Mouse (Mus musculus) kidney, adult 8-10 months (tissue): ENCODE results near the gene Cnn2.

ENCODE experiments used
- DNase-seq, 2 experiments: peaks; one replicate each; pipeline ENCODE4 v3.0.0; 2022

Gene Cnn2

DNA sequence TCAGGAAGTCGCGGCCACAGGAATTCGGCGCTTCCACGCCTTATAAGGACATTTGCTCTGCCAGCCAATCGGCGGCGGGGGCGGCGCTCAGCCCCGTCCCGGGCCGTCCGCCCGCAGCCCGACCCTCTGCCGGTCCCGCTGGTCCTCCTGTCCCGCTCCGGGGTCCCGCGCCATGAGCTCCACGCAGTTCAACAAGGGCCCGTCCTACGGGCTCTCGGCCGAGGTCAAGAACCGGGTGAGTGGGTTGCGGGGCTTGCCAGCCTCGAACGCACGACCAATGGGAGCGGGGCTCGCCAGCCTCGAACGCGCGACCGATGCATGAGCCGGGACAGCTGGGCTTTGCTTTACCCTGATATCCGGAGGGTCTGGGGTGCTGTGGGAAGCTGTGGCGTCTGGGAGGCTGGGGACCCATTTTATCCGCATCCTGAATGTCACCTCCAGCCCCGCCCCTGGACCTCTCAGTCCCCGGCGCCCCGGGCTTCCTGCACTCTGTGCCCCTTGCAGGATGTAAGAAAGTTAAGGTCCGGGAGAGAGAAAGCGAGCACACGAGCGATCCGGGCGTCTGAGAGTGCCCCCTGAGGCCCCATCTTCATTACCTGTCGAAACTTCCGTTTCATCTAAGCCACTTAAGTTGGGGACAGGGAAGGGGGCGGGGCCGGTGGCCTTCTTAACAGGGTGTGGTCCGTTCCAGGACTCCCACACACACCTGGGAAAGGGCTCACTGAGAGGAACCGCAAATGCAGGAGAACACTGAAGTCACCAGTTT, at the start of gene Cnn2:
Gene Cnn2, plus strand, starts transcription at position 79 of the 766 bp plus-strand sequence.
- peak; percentile 48 to 57 for DNase-seq

- DNase-seq = no peak
Observed at GRCm38 (mm10) chr10:79940749-79941148, 47.6 kb upstream of the Cnn2 start.

- no peak for DNase-seq
Observed at GRCm38 (mm10) chr10:79942988-79943387, 45.4 kb upstream of the Cnn2 start.

DNA sequence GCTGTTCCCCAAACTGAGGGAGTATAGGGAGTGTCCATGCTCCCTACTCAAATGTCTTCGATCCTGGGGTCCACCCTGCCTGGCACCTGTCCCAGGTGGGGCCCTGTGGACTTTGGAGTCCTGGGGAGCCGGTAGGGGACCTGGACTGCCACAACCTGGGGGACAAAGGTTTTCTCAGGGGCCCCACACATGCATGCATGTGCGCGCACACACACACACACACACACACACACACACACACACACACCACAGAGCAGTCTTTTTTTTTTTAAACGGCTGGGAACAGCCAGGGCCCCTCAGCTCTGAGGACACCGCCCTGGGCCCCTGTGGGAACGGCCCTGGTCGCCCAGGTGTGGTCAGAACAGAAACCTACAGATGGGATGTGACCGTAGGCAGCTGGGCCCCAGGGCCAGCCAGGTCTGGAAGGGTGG, 44.9 kb upstream of the Cnn2 start:
- DNase-seq = no peak

GRCm38 (mm10) chr10:79945507-79946234, 42.7 kb upstream of the Cnn2 start:
- DNase-seq = peak; percentile 59 to 80

DNA sequence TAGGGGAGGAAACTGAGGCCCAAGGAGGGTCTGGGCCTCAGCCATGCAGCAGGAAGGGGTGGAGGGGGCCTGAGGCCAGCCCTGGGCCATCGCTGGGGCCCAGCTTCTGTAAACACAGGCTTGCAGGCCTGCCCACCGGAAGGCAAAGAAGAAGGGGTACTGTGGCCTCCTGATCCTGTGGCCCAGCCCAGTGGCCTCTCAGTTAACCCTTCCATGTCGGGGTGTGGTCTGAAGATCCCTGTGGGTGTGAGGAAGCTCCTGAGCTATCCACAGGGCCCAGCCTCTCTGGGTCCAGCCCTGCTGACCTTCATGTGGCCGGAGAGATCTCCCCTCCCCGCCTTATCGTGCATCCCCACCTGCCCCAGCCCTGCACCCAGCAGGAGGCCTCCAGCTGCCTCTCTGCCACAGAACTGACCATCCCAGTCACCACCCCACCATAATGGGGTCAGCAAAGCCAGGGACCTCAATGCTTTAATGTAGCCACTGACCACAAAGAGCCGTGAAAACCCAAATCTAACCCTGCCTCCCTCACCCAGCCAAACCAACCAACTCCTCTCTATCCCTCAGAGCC, 41.5 kb upstream of the Cnn2 start:
- no peak for DNase-seq

- DNase-seq = no peak
Observed at GRCm38 (mm10) chr10:79947502-79947901, 40.9 kb upstream of the Cnn2 start.

GRCm38 (mm10) chr10:79949873-79950272, 38.5 kb upstream of the Cnn2 start:
- peak in 1 of 2 experiments; percentile 45 for DNase-seq

- no peak for DNase-seq
Observed at GRCm38 (mm10) chr10:79950661-79951060, 37.7 kb upstream of the Cnn2 start.

DNA sequence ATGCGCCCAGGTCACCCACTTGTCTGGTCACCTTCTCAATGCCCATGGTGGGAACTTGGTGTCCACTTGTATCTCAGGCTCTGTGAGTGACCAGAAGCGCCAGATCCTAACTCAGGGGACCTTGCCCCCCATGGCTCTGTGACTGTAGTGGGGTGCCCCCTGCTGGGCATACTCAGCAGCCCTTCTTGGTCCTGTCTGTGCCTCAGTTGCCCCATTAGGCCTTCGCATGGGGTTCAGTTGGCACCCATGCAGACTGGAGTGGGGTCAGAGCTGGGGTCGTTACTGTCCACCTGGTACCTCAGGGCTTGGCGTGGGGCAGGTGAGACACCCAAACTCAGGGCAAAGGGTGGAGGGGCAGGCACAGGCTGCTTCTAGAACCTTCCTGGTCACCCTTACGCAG, 34.4 kb upstream of the Cnn2 start:
- peak in 1 of 2 experiments; percentile 57 for DNase-seq

DNA sequence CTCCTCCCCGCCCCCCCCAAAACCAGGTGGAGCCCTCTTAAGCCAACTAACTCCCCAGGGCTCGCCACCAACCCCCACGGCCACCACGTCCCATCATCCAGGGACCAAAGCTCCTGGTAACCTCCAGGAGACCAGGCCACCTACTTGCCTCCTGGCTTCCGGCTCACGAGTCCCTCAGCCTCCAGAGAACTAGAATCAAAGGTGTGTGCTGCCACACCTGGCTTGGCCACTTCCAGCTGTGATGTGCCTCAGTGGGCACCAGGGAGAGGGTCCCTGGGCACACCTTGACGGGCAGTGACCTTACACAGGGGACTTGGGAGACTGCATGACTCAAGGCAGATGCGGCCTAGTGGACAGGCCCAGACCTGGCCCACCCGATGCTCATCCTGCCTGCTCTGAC, 32.7 kb upstream of the Cnn2 start:
- DNase-seq = no peak

DNA sequence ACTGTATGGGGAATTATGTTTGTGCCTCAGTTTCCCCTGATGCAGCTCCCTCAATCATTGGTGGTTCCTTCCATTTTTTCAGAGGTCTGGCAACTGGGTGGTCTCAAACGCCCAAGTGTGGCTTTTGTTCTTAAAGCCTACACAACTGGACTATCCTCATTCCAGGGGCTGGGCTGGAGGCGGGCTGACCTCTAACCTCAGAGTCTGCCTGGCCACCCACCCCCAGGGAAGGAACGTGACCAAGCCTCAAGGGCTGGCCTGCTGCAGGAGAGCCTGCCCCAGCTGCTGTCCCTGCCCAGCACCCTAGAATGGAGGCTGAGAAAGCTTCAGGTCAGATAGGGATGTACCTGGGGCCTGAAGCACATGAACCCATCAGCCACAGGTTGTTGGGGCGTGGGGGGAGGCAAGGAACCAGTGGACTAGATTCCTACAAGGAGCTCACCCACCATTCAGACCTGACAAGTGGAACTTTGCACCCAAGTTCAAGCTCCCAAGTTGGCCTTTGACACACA, 31.7 kb upstream of the Cnn2 start:
- no peak for DNase-seq

DNA sequence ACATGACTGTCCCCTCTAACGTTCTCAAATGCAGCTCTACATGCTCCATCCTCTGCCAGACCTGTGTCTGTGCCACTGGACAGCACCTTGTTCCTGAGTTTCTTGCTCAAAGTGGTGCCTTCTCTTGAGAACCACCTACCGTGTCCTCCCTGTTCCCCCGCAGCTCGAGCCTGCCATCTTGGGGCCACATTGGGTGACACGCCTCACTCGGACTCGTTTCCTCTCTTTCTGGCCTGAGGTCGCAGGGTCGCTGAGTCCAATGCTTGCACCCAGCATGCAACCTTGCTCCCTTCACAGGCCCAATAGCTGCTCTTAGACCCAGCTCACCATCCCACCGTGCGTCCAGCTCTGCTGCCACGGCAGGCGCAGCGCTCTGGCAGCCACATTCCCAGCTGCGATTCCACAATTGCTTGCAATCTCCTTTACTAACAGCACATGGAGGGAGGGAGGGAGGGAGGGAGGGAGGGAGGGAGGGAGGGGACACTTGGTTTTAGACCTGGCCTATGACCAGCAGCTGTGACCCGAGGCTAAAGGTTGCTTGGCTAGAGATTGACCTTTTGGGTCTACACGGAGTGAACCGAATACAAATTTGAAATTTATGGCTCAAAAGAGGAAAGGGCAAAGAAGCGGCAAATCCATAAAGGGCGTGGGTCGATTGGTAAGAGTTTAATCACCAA, 30.1 kb upstream of the Cnn2 start:
- peak; percentile 89 to 90 for DNase-seq

DNA sequence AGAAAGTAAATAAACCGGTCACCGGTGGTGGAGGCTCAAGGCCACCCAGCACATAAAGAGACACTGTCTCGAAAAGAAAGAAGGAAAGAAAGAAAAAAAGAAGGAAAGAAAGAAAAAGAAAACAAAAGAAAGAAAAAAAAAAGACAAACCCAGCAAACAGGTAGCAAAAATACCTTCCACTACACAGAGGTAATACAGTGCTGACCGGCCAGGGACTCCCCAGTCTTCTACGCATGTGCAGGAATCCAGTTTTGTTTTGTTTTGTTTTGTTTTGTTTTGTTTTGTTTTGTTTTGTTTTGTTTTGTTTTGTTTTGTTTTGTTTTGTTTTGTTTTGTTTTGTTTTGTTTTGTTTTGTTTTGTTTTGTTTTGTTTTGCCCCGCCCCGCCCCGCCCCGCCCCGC, 29.0 kb upstream of the Cnn2 start:
- peak; percentile 57 to 64 for DNase-seq

DNA sequence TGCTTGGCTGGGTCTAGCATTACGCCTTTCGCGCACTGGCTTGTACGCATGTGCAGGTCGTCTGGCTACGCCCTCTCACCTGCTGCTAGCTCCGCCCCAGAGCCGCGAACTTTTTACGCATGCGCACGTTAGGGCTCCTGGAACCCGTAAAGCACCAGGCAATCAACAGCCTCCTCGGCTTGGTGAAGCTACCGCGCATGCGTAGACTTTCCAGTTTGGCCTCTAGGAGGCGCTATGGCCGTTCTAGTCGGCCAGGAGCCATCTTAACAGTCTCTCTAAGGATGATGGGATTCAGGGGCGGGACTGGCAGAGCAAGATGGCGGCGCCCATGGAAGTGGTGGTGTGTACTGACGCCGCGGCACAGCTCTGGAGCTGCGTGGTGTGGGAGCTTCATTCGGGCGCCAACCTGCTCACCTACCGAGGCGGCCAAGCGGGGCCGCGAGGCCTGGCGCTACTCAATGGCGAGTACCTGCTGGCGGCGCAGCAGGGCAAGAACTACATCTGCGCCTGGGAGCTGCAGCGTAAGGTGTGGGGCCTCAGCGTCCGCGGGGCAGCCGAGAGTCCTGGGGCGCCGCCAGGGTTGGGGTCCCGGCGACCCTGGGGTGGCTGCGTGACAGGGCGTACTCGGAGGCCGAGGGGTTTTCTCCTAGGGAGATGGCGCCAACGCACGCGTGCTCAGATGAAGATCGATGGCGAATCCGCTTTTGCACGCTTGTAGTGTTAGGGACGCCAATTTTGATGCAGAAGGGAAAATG, 28.4 kb upstream of the Cnn2 start, which contains the start of gene Wdr18:
Gene Wdr18, plus strand, starts transcription at position 306 of the 755 bp plus-strand sequence.
- peak; percentile 100 for DNase-seq

GRCm38 (mm10) chr10:79960671-79961294, 27.6 kb upstream of the Cnn2 start:
- DNase-seq = no peak

GRCm38 (mm10) chr10:79964727-79965126, 23.7 kb upstream of the Cnn2 start:
- DNase-seq = no peak

GRCm38 (mm10) chr10:79965325-79965724, 23.1 kb upstream of the Cnn2 start:
- no peak for DNase-seq

- peak; percentile 91 to 94 for DNase-seq
Observed at GRCm38 (mm10) chr10:79966886-79967400, 21.4 kb upstream of the Cnn2 start.

DNA sequence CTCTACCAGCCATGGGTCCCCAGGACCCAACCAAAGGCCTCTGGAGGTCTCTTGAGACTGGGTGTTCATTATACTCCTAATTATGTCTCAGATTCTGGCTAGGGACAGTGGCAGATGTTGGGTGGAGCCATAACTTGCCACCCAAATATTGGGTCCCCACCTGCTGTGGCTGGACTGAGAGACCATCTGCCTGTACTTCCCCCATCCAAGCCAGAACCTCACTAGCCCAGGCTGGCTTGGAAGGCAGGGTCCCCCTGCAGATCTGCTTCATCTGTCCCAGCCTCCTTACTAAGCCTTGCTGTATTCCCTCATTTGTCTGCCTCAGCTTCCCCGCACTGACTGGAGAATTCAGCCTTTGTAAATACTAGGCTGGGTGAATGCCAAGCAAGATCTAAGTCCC, 20.2 kb upstream of the Cnn2 start:
- DNase-seq = no peak

- DNase-seq = peak; percentile 72 to 73
Observed at GRCm38 (mm10) chr10:79969124-79969568, 19.2 kb upstream of the Cnn2 start.
